Mouse (Mus musculus): ENCODE results near the gene D630039A03Rik.

Gene D630039A03Rik

GRCm38 (mm10) chr4:57942892-57943291, 26.8 kb upstream of the D630039A03Rik start:
- TF ChIP-seq CTCF (conservative IDR thresholded peaks at IDR 0.05; ENCODE audit: low read length) (no peak), NANOG (IDR thresholded peaks at IDR 0.05; ENCODE audit: borderline replicate concordance, low read length) (no peak), POU5F1 (IDR thresholded peaks at IDR 0.05; ENCODE audit: borderline replicate concordance, low read length) (no peak)

GRCm38 (mm10) chr4:57940631-57941030, 24.5 kb upstream of the D630039A03Rik start:
- Histone ChIP-seq H3K27me3 (ENCODE audit: insufficient read depth, low read length) (no peaks in the 10 kb centered on the region), H3K4me3 (replicated peaks; ENCODE audit: low read length) (no peak overlapping the region), H3K4me1 (replicated peaks; ENCODE audit: low read depth, low read length) (peaks cover 14% of the 10 kb centered on the region), H3K36me3 (ENCODE audit: insufficient read depth, low read length) (peaks cover 41% of the 10 kb centered on the region), H3K9me3 (ENCODE audit: low read length) (no peaks in the 10 kb centered on the region)
- TF ChIP-seq POU5F1 (IDR thresholded peaks at IDR 0.05; ENCODE audit: borderline replicate concordance, low read length): no peak
- no peak for TF ChIP-seq CTCF (conservative IDR thresholded peaks at IDR 0.05; ENCODE audit: low read length)
- no peak for TF ChIP-seq NANOG (IDR thresholded peaks at IDR 0.05; ENCODE audit: borderline replicate concordance, low read length)

More at GRCm38 (mm10) chr4:57942892-57943291, 26.8 kb upstream of the D630039A03Rik start:
- H3K36me3 ChIP-seq (ENCODE audit: insufficient read depth, low read length): peaks cover 63% of the 10 kb centered on the region
- H3K27me3 ChIP-seq (ENCODE audit: insufficient read depth, low read length): no peaks in the 10 kb centered on the region
- H3K4me1 ChIP-seq (replicated peaks; ENCODE audit: low read depth, low read length): peaks cover 18% of the 10 kb centered on the region
- H3K9me3 ChIP-seq (ENCODE audit: low read length): no peaks in the 10 kb centered on the region
- no peak overlapping the region for H3K4me3 ChIP-seq (replicated peaks; ENCODE audit: low read length)

- no peaks in the 10 kb centered on the region for H3K27me3 ChIP-seq (ENCODE audit: insufficient read depth, low read length)
- H3K9me3 ChIP-seq (ENCODE audit: low read length): peaks cover 8% of the 10 kb centered on the region
- no peak overlapping the region for H3K4me3 ChIP-seq (replicated peaks; ENCODE audit: low read length)
- H3K36me3 ChIP-seq (ENCODE audit: insufficient read depth, low read length): peaks cover 8% of the 10 kb centered on the region; the same call in 1 of the 2 replicates
- H3K4me1 ChIP-seq (replicated peaks; ENCODE audit: low read depth, low read length): peaks cover 34% of the 10 kb centered on the region
- TF ChIP-seq CTCF (conservative IDR thresholded peaks at IDR 0.05; ENCODE audit: low read length) (no peak), POU5F1 (IDR thresholded peaks at IDR 0.05; ENCODE audit: borderline replicate concordance, low read length) (no peak), NANOG (IDR thresholded peaks at IDR 0.05; ENCODE audit: borderline replicate concordance, low read length) (no peak)
These were observed 21.2 kb upstream of the D630039A03Rik start for GRCm38 (mm10) chr4:57937292-57937691.

- Histone ChIP-seq H3K4me3 (replicated peaks; ENCODE audit: low read length) (no peak overlapping the region), H3K36me3 (ENCODE audit: insufficient read depth, low read length) (no peaks in the 10 kb centered on the region), H3K9me3 (ENCODE audit: low read length) (peaks cover 12% of the 10 kb centered on the region), H3K4me1 (replicated peaks; ENCODE audit: low read depth, low read length) (peaks cover 34% of the 10 kb centered on the region), H3K27me3 (ENCODE audit: insufficient read depth, low read length) (no peaks in the 10 kb centered on the region)
- no peak for TF ChIP-seq POU5F1 (IDR thresholded peaks at IDR 0.05; ENCODE audit: borderline replicate concordance, low read length)
- TF ChIP-seq NANOG (IDR thresholded peaks at IDR 0.05; ENCODE audit: borderline replicate concordance, low read length): peak; percentile 30; the same call in 1 of the 2 replicates
- TF ChIP-seq CTCF (conservative IDR thresholded peaks at IDR 0.05; ENCODE audit: low read length): no peak
These were observed 18.1 kb upstream of the D630039A03Rik start for GRCm38 (mm10) chr4:57934181-57934580.

- Histone ChIP-seq H3K9me3 (ENCODE audit: low read length) (peaks cover 12% of the 10 kb centered on the region), H3K4me3 (replicated peaks; ENCODE audit: low read length) (no peak overlapping the region), H3K4me1 (replicated peaks; ENCODE audit: low read depth, low read length) (peaks cover 29% of the 10 kb centered on the region), H3K36me3 (ENCODE audit: insufficient read depth, low read length) (no peaks in the 10 kb centered on the region), H3K27me3 (ENCODE audit: insufficient read depth, low read length) (no peaks in the 10 kb centered on the region)
- no peak for TF ChIP-seq POU5F1 (IDR thresholded peaks at IDR 0.05; ENCODE audit: borderline replicate concordance, low read length)
These were observed 14.6 kb upstream of the D630039A03Rik start for GRCm38 (mm10) chr4:57930559-57931170.

- peaks cover 33% of the 10 kb centered on the region for H3K4me1 ChIP-seq (replicated peaks; ENCODE audit: low read depth, low read length)
- no peak overlapping the region for H3K4me3 ChIP-seq (replicated peaks; ENCODE audit: low read length)
- no peaks in the 10 kb centered on the region for H3K27me3 ChIP-seq (ENCODE audit: insufficient read depth, low read length)
- peak; percentile 88 for TF ChIP-seq CTCF (conservative IDR thresholded peaks at IDR 0.05; ENCODE audit: low read length)
- no peak for TF ChIP-seq POU5F1 (IDR thresholded peaks at IDR 0.05; ENCODE audit: borderline replicate concordance, low read length)
- no peaks in the 10 kb centered on the region for H3K36me3 ChIP-seq (ENCODE audit: insufficient read depth, low read length)
- H3K9me3 ChIP-seq (ENCODE audit: low read length): peaks cover 7% of the 10 kb centered on the region
These were observed 11.5 kb upstream of the D630039A03Rik start for GRCm38 (mm10) chr4:57927464-57928205.

GRCm38 (mm10) chr4:57924556-57925071, 8.5 kb upstream of the D630039A03Rik start:
- H3K4me1 ChIP-seq (replicated peaks; ENCODE audit: low read depth, low read length): peaks cover 61% of the 10 kb centered on the region
- H3K4me3 ChIP-seq (replicated peaks; ENCODE audit: low read length): no peak overlapping the region
- no peaks in the 10 kb centered on the region for H3K9me3 ChIP-seq (ENCODE audit: low read length)
- no peaks in the 10 kb centered on the region for H3K36me3 ChIP-seq (ENCODE audit: insufficient read depth, low read length)
- H3K27me3 ChIP-seq (ENCODE audit: insufficient read depth, low read length): no peaks in the 10 kb centered on the region
- TF ChIP-seq CTCF (conservative IDR thresholded peaks at IDR 0.05; ENCODE audit: low read length): no peak

- Histone ChIP-seq H3K9me3 (ENCODE audit: low read length) (no peaks in the 10 kb centered on the region), H3K36me3 (ENCODE audit: insufficient read depth, low read length) (no peaks in the 10 kb centered on the region), H3K27me3 (ENCODE audit: insufficient read depth, low read length) (no peaks in the 10 kb centered on the region), H3K4me3 (replicated peaks; ENCODE audit: low read length) (0 out of 2 replicates have a peak overlapping the region, but pooled peaks have one; percentile 5), H3K4me1 (replicated peaks; ENCODE audit: low read depth, low read length) (peaks cover 77% of the 10 kb centered on the region)
- TF ChIP-seq NANOG (IDR thresholded peaks at IDR 0.05; ENCODE audit: borderline replicate concordance, low read length) (no peak), CTCF (conservative IDR thresholded peaks at IDR 0.05; ENCODE audit: low read length) (no peak), POU5F1 (IDR thresholded peaks at IDR 0.05; ENCODE audit: borderline replicate concordance, low read length) (no peak)
These were observed 6.1 kb upstream of the D630039A03Rik start for GRCm38 (mm10) chr4:57922171-57922570.
